Mouse (Mus musculus): ENCODE measurements around the gene Snph. TPM values are rescaled to one million over a fixed set of nuclear protein-coding genes. Genes with fewer than 3 reads are reported as not detected.

The Snph gene
- polyA plus RNA-seq, 1 experiment from 2014 or later: 1.00 TPM

GRCm38 (mm10) chr2:151564006-151564405 is 68.4 kb downstream of the Snph start:
- DNase-seq (ENCODE audit: low spot score): no peak
- 88% methylated on average over 1 of the region's 1 CpGs for WGBS
- Histone ChIP-seq H3K9me3 (no peaks in the 10 kb centered on the region), H3K4me1 (no peaks in the 10 kb centered on the region), H3K27ac (replicated peaks) (no peak overlapping the region), H3K27me3 (replicated peaks; ENCODE audit: low read depth, poor library complexity, severe bottlenecking) (no peaks in the 10 kb centered on the region), H3K36me3 (replicated peaks) (peaks cover 69% of the 10 kb centered on the region), H3K4me3 (no peak overlapping the region)

GRCm38 (mm10) chr2:151562930-151563921 is 69.2 kb downstream of the Snph start:
- WGBS: 88% methylated on average over 7 of the region's 7 CpGs
- DNase-seq (ENCODE audit: low spot score): no peak
- no peaks in the 10 kb centered on the region for H3K9me3 ChIP-seq
- H3K27me3 ChIP-seq (replicated peaks; ENCODE audit: low read depth, poor library complexity, severe bottlenecking): no peaks in the 10 kb centered on the region
- peaks cover 77% of the 10 kb centered on the region for H3K36me3 ChIP-seq (replicated peaks)
- no peaks in the 10 kb centered on the region for H3K4me1 ChIP-seq
- H3K4me3 ChIP-seq: no peak overlapping the region
- H3K27ac ChIP-seq (replicated peaks): no peak overlapping the region

- no peak for DNase-seq (ENCODE audit: low spot score)
- Histone ChIP-seq H3K4me1 (peaks cover 10% of the 10 kb centered on the region), H3K36me3 (replicated peaks) (peaks cover 99% of the 10 kb centered on the region), H3K9me3 (no peaks in the 10 kb centered on the region), H3K27ac (replicated peaks) (no peak overlapping the region), H3K27me3 (replicated peaks; ENCODE audit: low read depth, poor library complexity, severe bottlenecking) (no peaks in the 10 kb centered on the region), H3K4me3 (no peak overlapping the region)
- WGBS: 91% methylated on average over 3 of the region's 3 CpGs
Observed at GRCm38 (mm10) chr2:151549615-151550121, 82.7 kb downstream of the Snph start.

GRCm38 (mm10) chr2:151546571-151546970 is 85.8 kb downstream of the Snph start:
- peaks cover 27% of the 10 kb centered on the region for H3K4me1 ChIP-seq
- whole genome bisulfite sequencing: 93% methylated on average over 4 of the region's 4 CpGs

GRCm38 (mm10) chr2:151544673-151545072 is 87.7 kb downstream of the Snph start:
- H3K9me3 ChIP-seq: no peaks in the 10 kb centered on the region
- peaks cover 58% of the 10 kb centered on the region for H3K36me3 ChIP-seq (replicated peaks)
- H3K27ac ChIP-seq (replicated peaks): no peak overlapping the region
- no peaks in the 10 kb centered on the region for H3K27me3 ChIP-seq (replicated peaks; ENCODE audit: low read depth, poor library complexity, severe bottlenecking)
- no peak for DNase-seq (ENCODE audit: low spot score)
- WGBS: 76% methylated on average over 6 of the region's 6 CpGs
- peaks cover 30% of the 10 kb centered on the region for H3K4me1 ChIP-seq
- H3K4me3 ChIP-seq: peak overlapping the region; percentile 98; the same call in 1 of the 2 replicates

More at GRCm38 (mm10) chr2:151546571-151546970, 85.8 kb downstream of the Snph start:
- H3K36me3 ChIP-seq (replicated peaks): peaks cover 77% of the 10 kb centered on the region
- H3K4me3 ChIP-seq: no peak overlapping the region
- H3K27ac ChIP-seq (replicated peaks): no peak overlapping the region
- DNase-seq (ENCODE audit: low spot score): no peak
- no peaks in the 10 kb centered on the region for H3K9me3 ChIP-seq
- H3K27me3 ChIP-seq (replicated peaks; ENCODE audit: low read depth, poor library complexity, severe bottlenecking): no peaks in the 10 kb centered on the region

GRCm38 (mm10) chr2:151543063-151543895 is 89.1 kb downstream of the Snph start:
- Histone ChIP-seq H3K9me3 (no peaks in the 10 kb centered on the region), H3K4me1 (peaks cover 30% of the 10 kb centered on the region), H3K27me3 (replicated peaks; ENCODE audit: low read depth, poor library complexity, severe bottlenecking) (no peaks in the 10 kb centered on the region), H3K36me3 (replicated peaks) (peaks cover 44% of the 10 kb centered on the region), H3K4me3 (peak overlapping the region; percentile 98), H3K27ac (replicated peaks) (peak overlapping the region; percentile 97)
- WGBS: 2% methylated on average over 21 of the region's 21 CpGs
- peak; percentile 76 for DNase-seq (ENCODE audit: low spot score)

GRCm38 (mm10) chr2:151542323-151543062 is 89.9 kb downstream of the Snph start, which contains the start of gene Fkbp1a:
Fkbp1a (plus strand) TSS chr2:151542483.
- under 1% methylated on average over 93 of the region's 93 CpGs for WGBS

More at GRCm38 (mm10) chr2:151542323-151543062, 89.9 kb downstream of the Snph start, which contains the start of gene Fkbp1a:
- peak within 1 kb of the TSS; percentile 98 for H3K4me3 ChIP-seq
- no peaks in the 10 kb centered on the region for H3K27me3 ChIP-seq (replicated peaks; ENCODE audit: low read depth, poor library complexity, severe bottlenecking)
- peaks cover 36% of the 10 kb centered on the region for H3K36me3 ChIP-seq (replicated peaks)
- no peaks in the 10 kb centered on the region for H3K9me3 ChIP-seq
- H3K27ac ChIP-seq (replicated peaks): peak within 1 kb of the TSS; percentile 97
- DNase-seq (ENCODE audit: low spot score): peak; percentile 98
- H3K4me1 ChIP-seq: peaks cover 30% of the 10 kb centered on the region

Other genes with a start within 250 kb of the Snph start
- not detected in 2 replicates for gene 4921509C19Rik, start 156.4 kb downstream of the Snph start, polyA plus RNA-seq (2016; fragmentation: Nextera tagmentation; extraction: Ambion mirVana)
- gene Nsfl1c, start 138.4 kb downstream of the Snph start, polyA plus RNA-seq (2016; fragmentation: Nextera tagmentation; extraction: Ambion mirVana): 307 and 312 TPM in 2 replicates
- gene Fkbp1a, start 90.1 kb downstream of the Snph start, polyA plus RNA-seq (2016; fragmentation: Nextera tagmentation; extraction: Ambion mirVana): 585 and 615 TPM in 2 replicates
- 0.55 and 0.76 TPM in 2 replicates for gene Sdcbp2, start 60.0 kb downstream of the Snph start, polyA plus RNA-seq (2016; fragmentation: Nextera tagmentation; extraction: Ambion mirVana)
- gene Rad21l, start 35.9 kb upstream of the Snph start, polyA plus RNA-seq (2016; fragmentation: Nextera tagmentation; extraction: Ambion mirVana): not detected in 2 replicates
- gene Tmem74b, start 69.4 kb upstream of the Snph start, polyA plus RNA-seq (2016; fragmentation: Nextera tagmentation; extraction: Ambion mirVana): 2.3 and 3.1 TPM in 2 replicates
- 53.7 and 58.9 TPM in 2 replicates for gene Psmf1, start 111.6 kb upstream of the Snph start, polyA plus RNA-seq (2016; fragmentation: Nextera tagmentation; extraction: Ambion mirVana)
- 0.67 and 0.85 TPM in 2 replicates for gene Rspo4, start 210.3 kb upstream of the Snph start, polyA plus RNA-seq (2016; fragmentation: Nextera tagmentation; extraction: Ambion mirVana)

Data from embryonic facial prominence, embryonic 10.5 days (tissue).